Comparison of ENCODE assay signal across 8 mouse cellular contexts in genomic region chr11:98944897-98945604, GRCm38 (mm10). TPM values are rescaled to one million over a fixed set of nuclear protein-coding genes. Genes with fewer than 3 reads are reported as not detected.
A peak's percentile ranks its signal among the peaks of the same experiment; 100 is the strongest.
DNase-seq lines count a peak whose midpoint lies in the region; ATAC-seq and TF ChIP-seq lines count a peak whose summit lies in the region.

No protein-coding gene starts in this region.

- DNase-seq in lung, embryonic 14.5 days, result peak; percentile 16
- DNase-seq in lung, postnatal 25 days (ENCODE audit: low spot score), result no peak
- peak; percentile 39 for DNase-seq in brain, embryonic 14.5 days (ENCODE audit: low read depth)
- no peak for DNase-seq in gastrocnemius, postnatal 10 days
- no peak for DNase-seq in embryo, embryonic 10.5 days (ENCODE audit: low spot score)
- no peak for DNase-seq in cerebellum, adult 9-10 months

- H3K4me3 ChIP-seq in lung, embryonic 14.5 days (ENCODE audit: low read depth, low read length), result no peak overlapping the region
- no peak overlapping the region for H3K4me3 ChIP-seq in intestine, embryonic 16.5 days (ENCODE audit: low read length)
- peak overlapping the region; percentile 11; the same call in 1 of the 2 replicates for H3K4me3 ChIP-seq in stomach, embryonic 16.5 days (replicated peaks; ENCODE audit: low read length)

- 20% methylated on average over 11 of the region's 11 CpGs for WGBS in lung, embryonic 14.5 days
- WGBS in intestine, embryonic 16.5 days, result 39% methylated on average over 11 of the region's 11 CpGs
- WGBS in stomach, embryonic 16.5 days, result 30% methylated on average over 11 of the region's 11 CpGs

- no peak for TF ChIP-seq CTCF in lung, embryonic 14.5 days (IDR thresholded peaks at IDR 0.05; ENCODE audit: low read depth)
- no peak for TF ChIP-seq CTCF in brain, embryonic 14.5 days (IDR thresholded peaks at IDR 0.05; ENCODE audit: borderline replicate concordance, extremely low read depth, insufficient read depth, insufficient read length)

- H3K27me3 ChIP-seq in lung, embryonic 14.5 days (ENCODE audit: insufficient read depth, low read length), result no peaks in the 10 kb centered on the region
- no peaks in the 10 kb centered on the region for H3K27me3 ChIP-seq in intestine, embryonic 16.5 days (replicated peaks; ENCODE audit: control insufficient read depth, insufficient read depth, low read length)
- H3K27me3 ChIP-seq in stomach, embryonic 16.5 days (ENCODE audit: control insufficient read depth, insufficient read depth, low read length), result no peaks in the 10 kb centered on the region

- peak overlapping the region; percentile 99 for H3K27ac ChIP-seq in lung, embryonic 14.5 days (ENCODE audit: low read depth)
- peak overlapping the region; percentile 95; the same call in 1 of the 2 replicates for H3K27ac ChIP-seq in intestine, embryonic 16.5 days (ENCODE audit: low read length)
- peak overlapping the region; percentile 99 for H3K27ac ChIP-seq in stomach, embryonic 16.5 days (ENCODE audit: low read length)

- no peak for ATAC-seq in lung, embryonic 14.5 days (ENCODE audit: insufficient read depth)
- ATAC-seq in intestine, embryonic 16.5 days, result no peak
- ATAC-seq in stomach, embryonic 16.5 days (ENCODE audit: insufficient read depth, low FRiP score), result no peak

- no peaks in the 10 kb centered on the region for H3K9me3 ChIP-seq in lung, embryonic 14.5 days (ENCODE audit: low read depth, low read length)
- H3K9me3 ChIP-seq in intestine, embryonic 16.5 days (ENCODE audit: control insufficient read depth, low read length), result no peaks in the 10 kb centered on the region
- H3K9me3 ChIP-seq in stomach, embryonic 16.5 days (replicated peaks; ENCODE audit: control insufficient read depth, low read length), result no peaks in the 10 kb centered on the region

- H3K9ac ChIP-seq in lung, embryonic 14.5 days, result peak overlapping the region; percentile 41; the same call in 1 of the 2 replicates
- 0 out of 2 replicates have a peak overlapping the region, but pooled peaks have one; percentile 48 for H3K9ac ChIP-seq in intestine, embryonic 16.5 days (ENCODE audit: low read depth, low read length)
- H3K9ac ChIP-seq in stomach, embryonic 16.5 days (ENCODE audit: low read length), result peak overlapping the region; percentile 92

- H3K36me3 ChIP-seq in lung, embryonic 14.5 days (ENCODE audit: insufficient read depth), result peaks cover 4% of the 10 kb centered on the region; the same call in 1 of the 2 replicates
- no peaks in the 10 kb centered on the region for H3K36me3 ChIP-seq in intestine, embryonic 16.5 days (ENCODE audit: control insufficient read depth, insufficient read depth, low read length)
- H3K36me3 ChIP-seq in stomach, embryonic 16.5 days (ENCODE audit: control insufficient read depth, insufficient read depth, low read length), result no peaks in the 10 kb centered on the region

- H3K4me1 ChIP-seq in lung, embryonic 14.5 days (ENCODE audit: insufficient read depth), result peaks cover 63% of the 10 kb centered on the region
- peaks cover 81% of the 10 kb centered on the region for H3K4me1 ChIP-seq in intestine, embryonic 16.5 days (ENCODE audit: control insufficient read depth, insufficient read depth, low read length)
- H3K4me1 ChIP-seq in stomach, embryonic 16.5 days (ENCODE audit: control insufficient read depth, insufficient read depth, low read length), result peaks cover 90% of the 10 kb centered on the region

- no peak for TF ChIP-seq POLR2A in brain, embryonic 14.5 days (IDR thresholded peaks at IDR 0.05; ENCODE audit: borderline replicate concordance, extremely low read depth, insufficient read depth, insufficient read length, poor library complexity, severe bottlenecking)

- H3K4me2 ChIP-seq in lung, embryonic 14.5 days, result peak overlapping the region; percentile 94
- 0 out of 2 replicates have a peak overlapping the region, but pooled peaks have one; percentile 17 for H3K4me2 ChIP-seq in intestine, embryonic 16.5 days (ENCODE audit: low read depth, low read length)
- peak overlapping the region; percentile 33; the same call in 1 of the 2 replicates for H3K4me2 ChIP-seq in stomach, embryonic 16.5 days (ENCODE audit: low read depth, low read length)

RNA-seq across cellular contexts. Expression of gene Rara, which starts 17.4 kb away (rescaled TPM):
- 43.2 and 45.3 TPM in 2 replicates for polyA plus RNA-seq in lung, embryonic 14.5 days (2014; fragmentation: Nextera tagmentation; extraction: Ambion mirVana)
- polyA plus RNA-seq in brain, embryonic 14.5 days (2012; rRNA removed), result 8.4 and 14.4 TPM in 2 replicates
- polyA plus RNA-seq in intestine, embryonic 16.5 days (2015; fragmentation: Nextera tagmentation; extraction: Ambion mirVana), result 28.2 and 31.2 TPM in 2 replicates
- polyA plus RNA-seq in stomach, embryonic 16.5 days (2015; fragmentation: Nextera tagmentation; extraction: Ambion mirVana), result 28.8 and 30.1 TPM in 2 replicates
- 10 to 100 TPM; 22.6 to 31.5 TPM for total RNA-seq in gastrocnemius, postnatal 10 days (2021)

RNA-seq across cellular contexts. Expression of gene Cdc6, which starts 37.5 kb away (rescaled TPM):
- 47.0 and 48.1 TPM in 2 replicates for polyA plus RNA-seq in lung, embryonic 14.5 days (2014; fragmentation: Nextera tagmentation; extraction: Ambion mirVana)
- polyA plus RNA-seq in brain, embryonic 14.5 days (2012; rRNA removed), result 4.5 and 6.2 TPM in 2 replicates
- polyA plus RNA-seq in intestine, embryonic 16.5 days (2015; fragmentation: Nextera tagmentation; extraction: Ambion mirVana), result 18.9 and 23.0 TPM in 2 replicates
- 26.9 and 28.1 TPM in 2 replicates for polyA plus RNA-seq in stomach, embryonic 16.5 days (2015; fragmentation: Nextera tagmentation; extraction: Ambion mirVana)
- 1 to 10 TPM; 2.3 to 3.5 TPM for total RNA-seq in gastrocnemius, postnatal 10 days (2021)

RNA-seq across cellular contexts. Expression of gene Gjd3, which starts 37.8 kb away (rescaled TPM):
- 0.31 TPM in 1 of 2 replicates, not detected in the other for polyA plus RNA-seq in lung, embryonic 14.5 days (2014; fragmentation: Nextera tagmentation; extraction: Ambion mirVana)
- polyA plus RNA-seq in brain, embryonic 14.5 days (2012; rRNA removed), result 2.5 and 2.9 TPM in 2 replicates
- 0.17 TPM in 1 of 2 replicates, not detected in the other for polyA plus RNA-seq in intestine, embryonic 16.5 days (2015; fragmentation: Nextera tagmentation; extraction: Ambion mirVana)
- 0.44 TPM in 1 of 2 replicates, not detected in the other for polyA plus RNA-seq in stomach, embryonic 16.5 days (2015; fragmentation: Nextera tagmentation; extraction: Ambion mirVana)
- not detected for total RNA-seq in gastrocnemius, postnatal 10 days (2021)

Comparison
In these comparisons a context has a peak if more than half of its experiments do, and no peak if none do; other contexts are left out.
1. DNase-seq: peak in lung, embryonic 14.5 days (single experiment) and brain, embryonic 14.5 days (single experiment); none in lung, postnatal 25 days (single experiment), gastrocnemius, postnatal 10 days (single experiment), embryo, embryonic 10.5 days (single experiment) and cerebellum, adult 9-10 months (single experiment).
2. H3K4me2 ChIP-seq: peak in every context shown above with its lines; median percentile 94 in lung, embryonic 14.5 days; 33 in stomach, embryonic 16.5 days; 17 in intestine, embryonic 16.5 days.
3. H3K9ac ChIP-seq: peak in every context shown above with its lines; median percentile 92 in stomach, embryonic 16.5 days; 48 in intestine, embryonic 16.5 days; 41 in lung, embryonic 14.5 days.
4. Peak in every context shown above with its lines, with median percentiles within 50 percentile points of each other: H3K27ac ChIP-seq.